Mouse (Mus musculus) embryonic facial prominence, embryonic 10.5 days (tissue): ENCODE measurements around the gene Npy4r. TPM values are rescaled to one million over a fixed set of nuclear protein-coding genes. Genes with fewer than 3 reads are reported as not detected.

ENCODE experiments used
- DNase-seq: peaks from one replicate; pipeline ENCODE4 v3.0.0-alpha.2; 2017; ENCODE audit warnings: low spot score
- H3K27ac ChIP-seq: fragments of 300-500 bp; sonication (generic); replicated peaks from 2 replicates; pipeline ENCODE4 v1.5.1; 2016; ENCODE audit warnings: mild to moderate bottlenecking
- H3K27me3 ChIP-seq: fragments of 300-500 bp; sonication (generic); replicated peaks from 2 replicates; pipeline ENCODE4 v1.6.1; 2016; ENCODE audit warnings: low read depth, mild to moderate bottlenecking; ENCODE audit not compliant: poor library complexity, severe bottlenecking
- H3K36me3 ChIP-seq: fragments of 300-500 bp; sonication (generic); replicated peaks from 2 replicates; pipeline ENCODE4 v1.6.1; 2016; ENCODE audit warnings: mild to moderate bottlenecking, moderate library complexity
- H3K4me1 ChIP-seq: fragments of 300-500 bp; sonication (generic); 2 replicates; pipeline ENCODE4 v1.6.1; 2016
- H3K4me3 ChIP-seq: fragments of 300-500 bp; sonication (generic); 2 replicates; pipeline ENCODE4 v1.5.1; 2016; ENCODE audit warnings: mild to moderate bottlenecking, moderate library complexity
- H3K9me3 ChIP-seq: fragments of 300-500 bp; sonication (generic); 2 replicates; pipeline ENCODE4 v1.6.1; 2016; ENCODE audit warnings: mild to moderate bottlenecking
- WGBS: fragments of 180-500 bp; shearing (Covaris S2); methylation state at CpG from one replicate; pipeline ENCODE4 v1.1.7; 2016; 5-methylcytosine and 5-hydroxymethylcytosine counted together
- polyA plus RNA-seq: library from polyadenylated mRNA; unstranded; fragments of >200 nt; fragmentation: Nextera tagmentation; extraction: Ambion mirVana; gene quantifications from 2 replicates; pipeline ENCODE4 v1.2.1, GENCODE M21; 2016

Npy4r gene
- not detected in 2 replicates for polyA plus RNA-seq

- no peaks in the 10 kb centered on the region for H3K36me3 ChIP-seq
- H3K4me1 ChIP-seq: peaks cover 9% of the 10 kb centered on the region
- H3K4me3 ChIP-seq: peak within 1 kb of the TSS; percentile 38; the same call in 1 of the 2 replicates
- H3K27me3 ChIP-seq: peaks cover 30% of the 10 kb centered on the region
- DNase-seq: peak; percentile 54
- H3K27ac ChIP-seq: no peak within 1 kb of the TSS
- no peaks in the 10 kb centered on the region for H3K9me3 ChIP-seq
- 18% methylated on average over 16 of the region's 16 CpGs for WGBS
Measured at GRCm38 (mm10) chr14:34152342-34152741, at the start of gene Npy4r. Gene Npy4r (minus strand): TSS chr14:34152489.

GRCm38 (mm10) chr14:34201231-34202035 is 49.1 kb upstream of the Npy4r start, which contains the start of gene Gprin2:
Gene Gprin2 (minus strand): TSS chr14:34201653.
- peaks cover 22% of the 10 kb centered on the region for H3K4me1 ChIP-seq
- peak within 1 kb of the TSS; percentile 65 for H3K27ac ChIP-seq
- H3K36me3 ChIP-seq: no peaks in the 10 kb centered on the region
- peak; percentile 64 for DNase-seq
- H3K27me3 ChIP-seq: peaks cover 58% of the 10 kb centered on the region
- H3K9me3 ChIP-seq: no peaks in the 10 kb centered on the region
- 3% methylated on average over 49 of the region's 52 CpGs for WGBS
- peak within 1 kb of the TSS; percentile 87 for H3K4me3 ChIP-seq

GRCm38 (mm10) chr14:34200738-34201230 is 48.5 kb upstream of the Npy4r start:
- Histone ChIP-seq H3K4me3 (peak overlapping the region; percentile 87), H3K27me3 (peaks cover 58% of the 10 kb centered on the region), H3K9me3 (no peaks in the 10 kb centered on the region), H3K4me1 (peaks cover 28% of the 10 kb centered on the region), H3K36me3 (no peaks in the 10 kb centered on the region), H3K27ac (peak overlapping the region; percentile 65)
- WGBS: 3% methylated on average over 19 of the region's 19 CpGs
- DNase-seq: peak; percentile 59

GRCm38 (mm10) chr14:34196706-34197105 is 44.4 kb upstream of the Npy4r start:
- Histone ChIP-seq H3K4me3 (no peak overlapping the region), H3K27me3 (peaks cover 38% of the 10 kb centered on the region), H3K4me1 (peaks cover 28% of the 10 kb centered on the region), H3K9me3 (no peaks in the 10 kb centered on the region), H3K27ac (peak overlapping the region; percentile 61), H3K36me3 (no peaks in the 10 kb centered on the region)
- WGBS: 49% methylated on average over 4 of the region's 4 CpGs
- DNase-seq: no peak

- Histone ChIP-seq H3K9me3 (no peaks in the 10 kb centered on the region), H3K27me3 (peaks cover 27% of the 10 kb centered on the region), H3K4me3 (no peak overlapping the region), H3K36me3 (no peaks in the 10 kb centered on the region), H3K4me1 (peaks cover 15% of the 10 kb centered on the region), H3K27ac (peak overlapping the region; percentile 60)
- WGBS: 87% methylated on average over 15 of the region's 15 CpGs
- no peak for DNase-seq
Measured at GRCm38 (mm10) chr14:34195466-34195865, 43.2 kb upstream of the Npy4r start.

- no peaks in the 10 kb centered on the region for H3K9me3 ChIP-seq
- no peak overlapping the region for H3K27ac ChIP-seq
- no peak overlapping the region for H3K4me3 ChIP-seq
- DNase-seq: no peak
- WGBS: 73% methylated on average over 4 of the region's 4 CpGs
- peaks cover 13% of the 10 kb centered on the region for H3K4me1 ChIP-seq
- peaks cover 11% of the 10 kb centered on the region; the same call in 1 of the 2 replicates for H3K27me3 ChIP-seq
- H3K36me3 ChIP-seq: no peaks in the 10 kb centered on the region
Measured at GRCm38 (mm10) chr14:34193879-34194278, 41.6 kb upstream of the Npy4r start.

- WGBS: 79% methylated on average over 7 of the region's 7 CpGs
- no peak overlapping the region for H3K27ac ChIP-seq
- no peak for DNase-seq
- H3K4me1 ChIP-seq: no peaks in the 10 kb centered on the region
- no peaks in the 10 kb centered on the region for H3K36me3 ChIP-seq
- no peaks in the 10 kb centered on the region; the same call in 1 of the 2 replicates for H3K27me3 ChIP-seq
- no peak overlapping the region for H3K4me3 ChIP-seq
- no peaks in the 10 kb centered on the region for H3K9me3 ChIP-seq
Measured at GRCm38 (mm10) chr14:34190361-34190760, 38.1 kb upstream of the Npy4r start.

- Histone ChIP-seq H3K9me3 (no peaks in the 10 kb centered on the region), H3K36me3 (no peaks in the 10 kb centered on the region), H3K27ac (no peak overlapping the region), H3K27me3 (no peaks in the 10 kb centered on the region; the same call in 1 of the 2 replicates), H3K4me1 (no peaks in the 10 kb centered on the region), H3K4me3 (no peak overlapping the region)
- WGBS: 68% methylated on average over 5 of the region's 5 CpGs
- DNase-seq: peak; percentile 43
Measured at GRCm38 (mm10) chr14:34188629-34189028, 36.3 kb upstream of the Npy4r start.

GRCm38 (mm10) chr14:34183101-34183500 is 30.8 kb upstream of the Npy4r start:
- H3K36me3 ChIP-seq: no peaks in the 10 kb centered on the region
- H3K4me3 ChIP-seq: no peak overlapping the region
- no peak for DNase-seq
- no peaks in the 10 kb centered on the region for H3K4me1 ChIP-seq
- H3K27ac ChIP-seq: no peak overlapping the region
- no peaks in the 10 kb centered on the region for H3K27me3 ChIP-seq
- no peaks in the 10 kb centered on the region for H3K9me3 ChIP-seq
- WGBS: 94% methylated on average over 1 of the region's 1 CpGs

- 93% methylated on average over 3 of the region's 3 CpGs for whole genome bisulfite sequencing
- no peak for DNase-seq
- Histone ChIP-seq H3K9me3 (no peaks in the 10 kb centered on the region), H3K4me3 (no peak overlapping the region), H3K27ac (no peak overlapping the region), H3K36me3 (no peaks in the 10 kb centered on the region), H3K27me3 (no peaks in the 10 kb centered on the region), H3K4me1 (no peaks in the 10 kb centered on the region)
Measured at GRCm38 (mm10) chr14:34179351-34179750, 27.1 kb upstream of the Npy4r start.

- DNase-seq: no peak
- no peak overlapping the region for H3K4me3 ChIP-seq
- no peaks in the 10 kb centered on the region for H3K27me3 ChIP-seq
- no peaks in the 10 kb centered on the region for H3K36me3 ChIP-seq
- no peaks in the 10 kb centered on the region for H3K9me3 ChIP-seq
- no peaks in the 10 kb centered on the region for H3K4me1 ChIP-seq
- no peak overlapping the region for H3K27ac ChIP-seq
- WGBS: 84% methylated on average over 3 of the region's 3 CpGs
Measured at GRCm38 (mm10) chr14:34171107-34171506, 18.8 kb upstream of the Npy4r start.

- peaks cover 30% of the 10 kb centered on the region for H3K27me3 ChIP-seq
- no peaks in the 10 kb centered on the region for H3K36me3 ChIP-seq
- DNase-seq: no peak
- peaks cover 9% of the 10 kb centered on the region for H3K4me1 ChIP-seq
- no peak overlapping the region for H3K27ac ChIP-seq
- no peaks in the 10 kb centered on the region for H3K9me3 ChIP-seq
- H3K4me3 ChIP-seq: no peak overlapping the region
- WGBS: 75% methylated on average over 12 of the region's 12 CpGs
Measured at GRCm38 (mm10) chr14:34155752-34156151, 3.5 kb upstream of the Npy4r start.
